Mouse (Mus musculus): ENCODE measurements around the gene Trabd2b.

DNA sequence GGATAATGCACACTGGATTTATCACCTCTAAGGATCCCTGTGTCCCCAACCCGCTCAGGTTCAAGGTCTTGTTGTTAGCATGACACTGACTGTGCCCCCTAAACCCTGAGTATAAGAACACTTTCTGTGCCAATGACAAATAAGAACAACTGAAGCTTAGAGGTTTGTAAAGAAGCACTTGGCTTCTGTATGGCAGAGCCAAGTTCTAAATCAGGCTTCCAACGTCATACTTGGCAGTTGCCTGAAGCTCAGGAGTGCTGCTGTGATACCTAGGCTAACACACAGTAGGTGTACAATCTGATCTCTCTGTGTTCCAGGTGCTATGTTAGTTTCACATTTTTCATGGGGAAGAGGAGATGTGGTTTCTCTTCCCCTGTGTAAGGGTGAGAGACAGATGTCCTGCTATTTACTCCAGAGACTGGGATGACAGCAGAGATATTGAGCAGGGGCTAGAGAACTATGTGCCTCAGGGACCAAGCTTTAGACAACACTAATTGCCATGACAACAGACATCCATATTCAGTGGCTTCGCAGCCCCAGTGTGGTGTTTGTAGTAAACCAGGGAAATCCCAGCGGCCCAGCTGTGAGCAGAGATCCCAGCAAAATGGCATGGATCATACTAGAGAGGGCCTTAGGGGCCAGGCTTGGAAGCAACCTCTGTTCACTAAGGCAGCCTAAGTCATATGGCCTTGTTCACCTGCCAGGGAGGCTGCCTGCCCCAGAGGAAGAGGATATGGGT is 89.3 kb downstream of the Trabd2b start:
- TF ChIP-seq GATA1 (IDR thresholded peaks at IDR 0.05; ENCODE audit: borderline replicate concordance, low read length) (no peak), CTCF (IDR thresholded peaks at IDR 0.05; ENCODE audit: low read depth, low read length) (no peak), POLR2AphosphoS5 (IDR thresholded peaks at IDR 0.05; ENCODE audit: insufficient replicate concordance, low read depth, low read length) (no peak)

Measured in G1E (cell line).